Mouse (Mus musculus) hematopoietic stem cell, adult 5-6 weeks (primary cell): ENCODE results near the gene Alkbh3. TPM values are rescaled to one million over a fixed set of nuclear protein-coding genes. Genes with fewer than 3 reads are reported as not detected.
A peak's percentile ranks its signal among the peaks of the same experiment; 100 is the strongest.

Experiments used
- ATAC-seq, 2 experiments: fragments of 125-278 bp in 1 of 2; replicated peaks in 1 of 2; 2 replicates each; pipeline ENCODE4 v1.8.0; 2016 to 2017; ENCODE audit warnings: inconsistent platforms in 2 of 2, mild to moderate bottlenecking in 2 of 2, moderate number of reproducible peaks in 2 of 2, low read depth in 1 of 2, moderate TSS enrichment in 1 of 2; ENCODE audit not compliant: low FRiP score in 2 of 2, poor library complexity in 2 of 2, severe bottlenecking in 2 of 2, insufficient read depth in 1 of 2, low TSS enrichment in 1 of 2
- total RNA-seq: library from RNA; stranded (forward); fragments of 172-1452, 232-1000 nt; gene quantifications from 2 replicates; pipeline ENCODE4 v1.2.3, GENCODE M21; 2017

Alkbh3 gene
- total RNA-seq, 1 experiment from 2014 or later: 29.3 TPM

DNA sequence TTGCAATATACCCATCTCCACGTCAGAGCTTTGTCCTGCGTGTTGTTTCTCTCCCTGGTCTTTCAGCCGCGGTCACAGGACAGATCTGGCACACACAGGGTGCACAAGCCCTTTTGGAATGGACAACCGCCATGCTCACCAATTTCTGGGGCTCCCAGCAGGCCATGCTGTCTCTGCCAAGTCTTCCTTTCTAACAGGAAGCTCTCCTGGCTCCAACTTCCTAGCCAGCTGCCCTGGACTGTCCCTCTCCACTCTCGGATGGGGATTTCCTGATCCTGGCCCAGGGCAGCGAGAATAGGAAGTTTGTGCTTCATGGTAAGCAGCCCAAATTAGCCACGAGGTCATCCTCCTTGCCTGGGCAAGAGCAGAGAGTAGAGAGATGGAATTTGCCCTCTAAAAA, 48.9 kb downstream of the Alkbh3 start:
- no peak for ATAC-seq

DNA sequence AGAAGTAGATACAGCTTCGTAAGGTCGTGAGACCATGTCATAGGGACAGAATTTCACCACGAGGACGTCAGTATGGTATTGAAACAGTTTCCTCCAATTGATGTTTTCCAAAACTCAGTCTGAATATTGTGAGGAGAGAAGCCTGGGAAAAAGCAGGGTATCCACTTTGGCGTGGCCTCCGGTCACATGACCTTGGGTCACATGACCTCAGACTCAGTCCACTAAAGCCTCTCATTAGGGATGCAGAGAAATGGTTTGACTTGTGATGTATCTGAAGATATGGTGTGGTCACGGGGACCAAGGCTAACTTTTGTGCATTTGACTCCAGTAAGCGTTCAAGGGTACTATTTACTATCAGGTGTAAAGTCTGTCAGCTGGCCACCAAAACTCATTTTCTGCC, 51.3 kb downstream of the Alkbh3 start:
- no peak for ATAC-seq

DNA sequence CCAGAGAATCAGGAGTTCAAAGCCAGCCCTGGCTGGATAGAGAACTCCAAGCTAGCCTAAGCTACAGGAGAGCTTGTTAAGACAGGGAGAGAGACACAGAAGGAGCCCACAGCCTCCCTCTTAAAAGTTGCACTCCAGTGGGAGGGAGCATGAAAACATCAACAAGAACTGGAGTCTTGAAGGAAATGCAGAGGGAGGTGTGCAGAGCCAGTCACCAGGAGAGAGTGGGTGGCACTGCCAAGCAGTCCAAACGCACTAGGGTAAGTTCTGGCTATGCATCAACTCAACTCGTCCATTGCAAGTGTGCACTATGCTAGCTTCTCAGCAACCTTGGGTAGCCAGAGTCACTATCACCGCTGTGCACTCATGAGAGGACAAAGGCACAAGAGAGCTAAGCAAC, 52.4 kb downstream of the Alkbh3 start:
- no peak for ATAC-seq

DNA sequence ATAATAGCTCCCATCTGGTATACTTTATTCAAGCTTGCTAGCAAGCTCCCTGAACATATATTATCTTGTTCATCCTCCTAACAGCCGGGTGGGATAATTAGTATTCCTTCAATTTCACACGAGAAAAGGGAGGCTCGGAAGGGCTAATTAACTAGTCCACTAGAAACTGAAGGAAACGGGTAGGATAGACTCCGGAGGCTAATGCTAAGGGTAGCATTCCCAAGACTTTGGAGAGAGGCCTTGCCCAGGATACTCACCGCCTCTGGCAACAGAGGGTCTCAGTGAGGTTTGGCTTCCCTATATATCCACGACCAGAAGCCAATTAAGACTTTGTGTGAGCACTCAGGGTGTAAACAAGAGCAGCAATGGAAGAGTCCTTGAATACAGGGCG, 52.8 kb downstream of the Alkbh3 start:
- no peak for ATAC-seq

DNA sequence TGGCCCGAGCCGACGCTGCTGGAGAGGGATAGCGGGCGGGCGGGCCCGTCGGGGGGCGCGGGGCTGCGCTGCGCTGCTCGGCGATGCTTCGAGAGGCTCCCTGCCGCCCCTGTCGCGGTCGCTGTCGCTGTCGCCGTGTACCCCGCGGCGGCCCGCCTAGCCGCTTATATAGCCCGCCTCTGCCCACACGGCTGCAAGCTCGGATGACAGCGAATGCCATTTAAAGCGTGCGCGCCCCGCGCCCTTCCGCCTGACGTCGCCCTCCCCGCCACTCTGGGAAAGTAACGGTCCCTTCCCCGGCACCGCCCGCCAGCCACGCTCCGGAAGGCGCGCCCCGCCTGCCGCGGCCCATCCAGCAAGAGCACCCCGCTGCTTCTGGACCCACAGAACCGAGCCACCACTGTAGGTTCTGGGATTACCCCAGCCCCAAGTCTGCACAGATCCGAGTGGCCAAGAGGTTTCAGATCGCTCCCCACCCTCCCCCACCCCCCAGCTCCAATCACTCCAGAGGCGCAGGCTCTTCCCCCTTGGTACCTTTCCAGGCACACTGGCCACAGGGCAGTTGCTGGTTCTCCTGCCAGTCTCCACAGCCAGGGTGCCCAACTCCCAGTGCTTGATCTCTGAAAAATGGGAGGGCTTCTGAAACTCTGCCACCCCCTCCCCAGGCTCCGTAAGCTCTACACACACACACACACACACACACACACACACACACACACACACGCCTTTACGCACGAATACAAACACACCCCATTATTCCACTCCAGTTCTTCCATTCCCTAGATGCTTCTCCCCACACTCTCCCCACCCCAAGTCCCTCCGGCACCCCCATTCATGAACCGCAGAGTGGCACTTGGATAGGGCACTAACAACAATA, 53.5 kb downstream of the Alkbh3 start, which contains the start of gene Gm13889:
Gm13889 (minus strand) TSS at position 294 of the 877 bp plus-strand sequence.
- ATAC-seq: peak in 1 of 2 experiments; percentile 56; a peak in 2 of 4 replicates

DNA sequence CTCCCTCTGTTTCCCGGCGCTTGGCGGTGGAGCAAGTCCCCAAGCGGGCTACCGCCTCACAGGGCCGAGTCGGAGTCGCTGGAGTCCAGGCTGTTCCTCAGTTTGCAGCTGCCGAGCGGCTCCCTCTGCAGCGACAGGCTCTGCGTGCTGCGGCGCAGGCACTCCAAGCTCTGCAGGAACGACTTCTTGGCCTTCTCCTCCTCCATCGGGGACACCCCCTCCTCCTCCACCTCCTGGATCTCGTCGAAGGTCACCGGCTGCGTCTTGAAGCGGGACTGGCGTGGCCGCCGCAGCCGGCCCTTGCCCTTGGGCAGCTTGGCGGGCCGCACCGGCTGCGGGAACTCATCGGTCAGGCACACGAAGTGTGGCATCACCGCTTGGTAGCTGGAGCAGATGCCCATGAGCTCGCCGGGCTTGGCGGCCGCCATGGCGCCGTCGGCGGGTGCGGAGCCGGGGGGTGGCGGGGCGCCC, 54.2 kb downstream of the Alkbh3 start:
- ATAC-seq: peak; percentile 37 to 50; a peak in 3 of 4 replicates

DNA sequence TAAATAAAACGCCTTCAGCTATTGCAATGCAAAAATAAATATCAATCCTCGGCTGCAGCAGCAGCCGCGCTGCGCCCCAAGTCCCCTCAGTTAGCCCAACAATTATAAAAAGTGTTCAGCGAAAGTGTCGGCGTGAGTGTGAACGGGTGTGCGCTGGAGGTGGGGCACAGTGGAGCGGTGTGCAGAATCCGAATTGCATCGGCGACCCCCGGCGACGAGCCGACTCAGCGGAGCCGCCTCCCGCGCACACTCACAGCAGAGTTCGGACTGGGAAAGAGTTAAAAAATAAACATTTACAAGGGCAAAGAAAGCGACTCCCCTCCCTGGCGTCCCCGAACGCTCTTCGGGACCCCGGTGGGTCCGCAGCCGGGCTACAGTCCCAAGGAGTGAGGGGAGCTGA, 54.7 kb downstream of the Alkbh3 start:
- ATAC-seq: no peak

DNA sequence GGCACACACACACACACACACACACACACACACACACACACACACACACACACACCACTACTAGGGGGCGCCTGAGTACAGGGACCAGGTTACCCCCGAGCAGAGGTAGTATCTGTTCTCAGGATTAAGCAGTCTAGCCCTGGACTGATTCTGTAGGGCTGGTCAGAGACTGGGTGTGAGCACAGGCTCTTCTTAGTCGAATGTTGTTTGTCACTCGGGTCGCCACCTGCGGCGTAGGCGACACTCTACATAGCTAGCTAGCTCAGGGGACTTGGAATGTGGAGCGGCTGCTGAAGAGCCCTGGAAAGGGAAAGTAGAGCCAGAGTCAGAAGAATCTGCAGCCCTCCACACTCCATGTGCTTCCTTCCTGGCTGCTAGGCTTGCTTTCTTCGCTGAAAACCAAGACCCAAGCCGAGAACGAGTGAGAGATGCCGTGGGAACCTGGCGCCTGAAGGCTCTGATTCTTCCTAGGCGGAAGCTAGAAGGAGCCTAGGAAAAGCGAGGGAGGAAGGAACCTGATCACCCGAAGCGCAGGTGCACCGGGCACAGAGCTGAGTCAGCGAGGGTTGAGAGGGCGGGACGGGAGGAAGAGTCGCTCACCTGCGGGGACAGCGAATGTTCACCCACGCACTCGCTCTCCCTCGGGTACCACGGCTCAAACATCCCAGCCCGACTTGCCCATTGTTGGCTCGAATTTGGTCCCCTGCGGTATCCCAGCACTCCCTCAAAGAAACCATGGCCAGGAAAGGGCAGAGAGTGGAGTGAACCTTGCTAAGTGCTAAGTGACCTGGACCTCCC, 55.6 kb downstream of the Alkbh3 start:
- peak; percentile 21 to 28; a peak in 1 of 4 replicates for ATAC-seq

DNA sequence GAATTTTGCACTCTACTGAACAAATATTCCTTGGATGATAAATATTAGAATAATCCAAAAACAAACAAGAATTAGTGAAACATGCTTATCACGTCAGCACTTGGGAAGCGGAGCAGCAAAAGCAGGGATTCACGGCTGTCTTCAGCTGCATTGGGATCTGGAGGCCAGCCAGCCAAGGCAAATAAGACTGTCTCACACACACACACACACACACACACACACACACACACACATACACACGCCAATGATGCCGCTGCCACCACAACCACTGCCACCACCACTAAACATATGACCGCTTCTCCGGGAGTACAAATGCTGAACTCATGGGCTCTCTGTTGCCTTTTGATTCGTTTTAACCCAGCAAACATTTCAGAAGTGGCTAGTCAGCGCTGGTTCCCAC, 56.9 kb downstream of the Alkbh3 start:
- ATAC-seq: no peak

DNA sequence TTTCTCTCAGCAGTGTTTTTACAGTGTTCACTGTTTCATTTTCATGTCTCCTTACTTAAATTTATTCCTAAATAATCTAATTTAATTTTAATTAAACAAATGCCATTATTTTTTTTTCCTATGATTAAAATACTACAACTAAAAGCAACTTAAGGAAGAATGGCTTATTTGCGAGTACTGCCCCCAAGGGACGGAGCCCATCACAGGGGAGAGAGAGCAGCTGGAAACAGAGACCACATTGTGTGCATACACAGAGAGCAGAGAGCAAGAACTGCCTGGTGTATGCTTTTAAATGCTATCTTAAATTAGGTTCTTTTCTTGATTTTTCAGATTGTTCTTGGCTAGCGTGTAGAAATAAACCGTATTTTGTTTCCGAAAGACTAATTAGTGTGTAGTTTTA, 63.6 kb downstream of the Alkbh3 start:
- no peak for ATAC-seq

DNA sequence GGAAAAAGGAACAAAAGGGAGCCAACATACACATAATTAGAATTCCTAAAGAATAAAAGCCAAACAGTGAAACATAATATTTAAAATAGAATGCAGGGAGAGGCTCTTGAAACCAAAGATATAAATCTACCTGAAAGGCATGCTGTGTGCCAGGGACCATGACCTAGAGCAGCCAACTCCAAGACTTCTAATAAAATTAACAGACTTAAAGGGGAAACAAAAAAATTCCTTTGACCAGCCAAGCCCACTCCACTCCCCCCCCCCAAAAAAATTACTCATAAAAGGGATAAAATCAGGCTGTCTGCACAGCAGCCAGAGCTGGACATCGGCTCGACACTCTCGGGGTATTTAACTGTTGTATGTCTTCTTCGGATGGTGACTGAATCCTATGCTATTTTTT, 65.8 kb downstream of the Alkbh3 start:
- ATAC-seq: no peak

DNA sequence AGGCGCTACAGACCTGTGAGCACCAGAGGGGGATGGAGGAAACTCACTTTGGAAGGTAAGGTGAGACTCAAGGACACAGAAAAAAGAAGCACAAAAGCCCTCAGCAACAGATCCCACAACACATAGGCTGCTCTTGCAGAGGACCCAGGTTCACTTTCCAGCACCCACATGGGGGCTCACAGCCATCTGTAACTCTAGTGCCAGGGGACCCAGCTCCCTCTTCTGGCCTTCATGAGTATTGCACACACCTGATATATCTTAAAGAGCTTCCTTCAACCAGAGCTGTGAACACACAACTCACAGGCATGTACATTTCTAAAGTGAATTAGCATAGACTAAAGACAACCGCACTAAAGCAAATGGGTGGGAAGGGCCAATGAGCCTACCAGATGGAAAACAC, 66.5 kb downstream of the Alkbh3 start:
- ATAC-seq: no peak

DNA sequence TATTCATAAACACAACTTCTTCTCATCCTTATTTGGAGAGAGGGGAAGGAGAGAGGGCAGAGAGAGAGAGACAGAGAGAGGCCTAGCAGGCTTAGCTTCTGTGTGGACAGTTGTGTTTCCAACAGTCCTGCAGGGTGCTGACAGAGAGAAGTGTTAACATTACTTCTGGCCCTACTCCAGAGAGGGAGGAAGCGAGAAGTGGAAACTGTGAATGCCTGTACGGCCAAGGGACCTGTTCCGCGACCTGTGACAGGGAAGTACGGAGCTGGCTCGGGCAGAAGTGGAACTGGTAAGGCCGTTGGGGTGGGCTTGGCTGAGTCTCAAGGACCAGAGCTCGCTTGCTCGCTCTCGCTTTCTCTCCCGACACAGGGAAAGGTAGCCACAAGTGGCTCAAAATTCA, 68.9 kb downstream of the Alkbh3 start:
- peak; percentile 78 to 80 for ATAC-seq

DNA sequence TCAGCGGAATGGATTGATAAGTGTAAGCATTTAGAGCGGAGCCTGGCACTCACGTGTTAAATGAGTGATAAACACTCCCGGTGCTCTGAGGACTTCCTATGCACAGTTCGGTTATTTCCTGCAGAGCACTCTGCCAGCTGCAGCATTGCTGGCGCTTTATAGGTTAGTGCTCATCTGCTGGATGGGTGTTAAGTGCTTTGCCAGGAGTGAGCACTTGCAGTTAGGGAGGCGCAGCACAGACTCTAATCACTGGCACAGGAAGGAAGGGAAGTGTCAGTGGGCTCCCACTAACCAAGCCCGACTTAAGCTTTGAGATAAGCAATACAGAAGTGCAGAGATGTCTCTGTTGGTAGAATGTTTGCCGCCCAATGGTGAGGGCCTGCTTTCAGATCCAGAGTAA, 72.1 kb downstream of the Alkbh3 start:
- peak; percentile 47 to 61 for ATAC-seq

Other genes starting within 250 kb of the Alkbh3 start
- 35.6 and 41.4 TPM in 2 replicates for gene Ext2, start 188.2 kb downstream of the Alkbh3 start, total RNA-seq
- 17.6 and 36.4 TPM in 2 replicates for gene Accs, start 160.9 kb downstream of the Alkbh3 start, total RNA-seq
- gene Accsl, start 141.7 kb downstream of the Alkbh3 start, total RNA-seq: not detected in 2 replicates
- gene Gm13889, start 53.6 kb downstream of the Alkbh3 start, total RNA-seq: not detected in 2 replicates
- gene Gm27027, start 14.5 kb downstream of the Alkbh3 start, total RNA-seq: not detected in 2 replicates
- 121 and 129 TPM in 2 replicates for gene Hsd17b12, start 147.2 kb upstream of the Alkbh3 start, total RNA-seq